Mouse (Mus musculus) gastrocnemius, adult 8-10 months (tissue): ENCODE results near the gene AW551984. TPM values are rescaled to one million over a fixed set of nuclear protein-coding genes. Genes with fewer than 3 reads are reported as not detected.

Experiments used
- DNase-seq, 2 experiments: peaks; one replicate each; pipeline ENCODE4 v3.0.0; 2022; ENCODE audit warnings: low spot score in 2 of 2
- total RNA-seq, 4 experiments: library from RNA; stranded (reverse); gene quantifications; 2 replicates each; pipeline ENCODE4 v1.2.4; 2022

AW551984 gene
- under 1 TPM; 0.16 to 0.54 (median 0.34) TPM for total RNA-seq

DNA sequence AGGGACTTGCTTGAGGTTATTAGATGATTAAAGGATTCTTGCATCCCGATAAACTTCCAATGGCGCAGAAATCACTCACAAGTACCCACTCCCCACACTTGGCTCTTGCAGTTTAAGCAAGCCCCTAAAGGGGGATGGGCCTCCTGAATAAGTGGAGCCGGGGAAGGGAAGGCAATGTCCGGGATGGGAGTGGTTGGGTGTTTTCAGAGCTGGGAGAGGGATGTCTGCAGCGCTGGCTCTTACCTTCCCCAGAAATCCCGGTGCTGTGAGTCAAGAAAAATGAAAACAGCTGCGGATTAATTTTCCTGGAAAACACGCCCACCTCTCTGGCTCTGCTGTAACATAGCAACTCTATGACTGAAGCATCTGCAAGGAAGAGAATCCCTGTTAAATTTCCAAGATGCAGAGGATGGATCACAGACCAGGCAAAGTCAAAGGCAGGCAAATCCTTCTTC is at the start of gene AW551984:
Gene AW551984 (minus strand): TSS at position 405 of the 455 bp plus-strand sequence.
- DNase-seq, result no peak

GRCm38 (mm10) chr9:39647382-39647781 is 43.2 kb upstream of the AW551984 start:
- DNase-seq, result no peak

DNA sequence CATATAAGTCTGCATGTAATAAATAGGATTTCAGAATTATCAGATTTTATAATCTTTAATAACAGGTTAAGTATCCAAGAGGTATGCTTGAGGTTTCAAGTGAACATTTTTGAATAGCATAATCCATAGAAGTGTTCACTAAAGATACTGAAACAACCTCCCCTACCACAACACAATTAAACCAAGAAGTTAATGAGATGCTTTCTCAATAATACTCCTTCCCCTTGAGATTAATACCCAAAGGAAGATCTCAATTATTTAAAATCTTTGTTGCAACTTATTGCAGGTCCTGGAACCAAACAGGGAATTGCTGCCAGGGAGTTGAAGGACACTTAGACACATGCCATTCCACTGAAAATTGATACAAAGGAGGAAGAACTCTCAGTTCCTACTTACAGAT is 40.6 kb upstream of the AW551984 start, which contains the start of gene Olfr961:
Gene Olfr961 (plus strand): TSS at position 301 of the 400 bp plus-strand sequence.
- no peak for DNase-seq

DNA sequence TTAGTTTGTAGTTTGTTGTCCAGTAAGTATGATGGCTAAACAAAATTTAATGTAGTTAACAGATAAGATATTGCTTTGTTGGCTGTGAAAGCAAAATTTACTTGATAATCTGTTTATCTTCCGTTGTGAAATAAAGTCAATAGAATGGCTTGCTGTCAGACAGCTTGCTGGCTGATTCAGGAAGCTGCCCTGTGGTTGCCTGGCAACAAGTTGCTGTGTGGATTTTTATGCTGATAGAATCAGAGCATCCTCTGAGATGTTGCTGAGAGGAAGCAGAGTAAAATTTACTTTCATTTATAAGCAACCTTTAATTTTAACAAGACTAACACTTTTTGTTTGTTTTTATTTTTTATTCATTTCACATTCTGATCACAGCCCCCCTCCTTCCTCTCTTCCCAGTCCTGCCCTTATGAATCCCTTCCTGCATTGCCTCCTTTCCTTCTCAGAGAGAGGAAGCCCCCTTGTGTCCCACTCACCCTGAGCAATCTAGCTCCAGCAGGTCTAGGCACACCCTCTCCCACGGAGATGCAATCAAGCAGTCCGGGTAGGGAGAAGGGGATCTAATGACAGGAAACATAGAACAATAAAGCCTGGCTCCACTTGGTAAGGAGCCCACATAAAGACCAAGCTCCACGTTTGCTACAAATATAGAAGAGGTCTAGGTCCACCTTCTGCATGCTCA is 29.9 kb upstream of the AW551984 start:
- no peak for DNase-seq

DNA sequence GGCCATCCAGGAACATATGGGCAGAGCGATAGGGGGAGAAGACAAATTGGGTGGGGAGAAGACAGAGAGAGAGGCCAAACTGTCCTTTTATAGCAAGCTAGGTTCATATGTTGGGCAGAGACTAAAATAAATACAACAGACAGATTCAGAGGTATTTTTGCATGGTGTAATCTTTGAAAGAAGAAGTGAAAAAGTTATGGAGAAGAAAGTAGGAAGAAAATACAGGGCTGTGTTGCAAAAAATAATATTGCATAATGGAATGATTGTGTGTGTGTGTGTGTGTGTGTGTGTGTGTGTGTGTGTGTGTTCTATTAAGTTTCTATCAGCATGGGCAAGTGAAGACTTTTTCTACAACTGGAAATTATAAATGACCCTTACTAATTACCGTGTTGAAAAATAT is 24.9 kb upstream of the AW551984 start:
- no peak for DNase-seq

DNA sequence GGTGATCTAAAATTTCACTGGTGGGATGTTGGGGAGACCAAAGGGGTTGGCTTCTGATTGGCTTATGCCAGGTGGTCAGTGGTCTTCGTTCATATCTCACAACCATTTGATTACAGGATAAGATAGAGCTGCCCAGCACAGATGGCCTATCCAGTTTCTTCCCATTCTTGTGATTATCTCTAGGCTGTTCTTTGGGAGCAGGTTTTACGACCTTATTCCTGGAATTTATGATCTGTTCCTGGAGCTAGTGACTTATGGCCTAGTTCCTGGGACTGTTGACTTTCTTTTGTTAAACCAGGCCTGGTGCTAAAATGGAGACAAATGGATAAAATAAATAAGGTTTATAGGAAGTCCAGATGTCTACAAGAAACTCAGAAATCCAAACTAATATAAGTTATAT is 20.5 kb upstream of the AW551984 start:
- no peak for DNase-seq

DNA sequence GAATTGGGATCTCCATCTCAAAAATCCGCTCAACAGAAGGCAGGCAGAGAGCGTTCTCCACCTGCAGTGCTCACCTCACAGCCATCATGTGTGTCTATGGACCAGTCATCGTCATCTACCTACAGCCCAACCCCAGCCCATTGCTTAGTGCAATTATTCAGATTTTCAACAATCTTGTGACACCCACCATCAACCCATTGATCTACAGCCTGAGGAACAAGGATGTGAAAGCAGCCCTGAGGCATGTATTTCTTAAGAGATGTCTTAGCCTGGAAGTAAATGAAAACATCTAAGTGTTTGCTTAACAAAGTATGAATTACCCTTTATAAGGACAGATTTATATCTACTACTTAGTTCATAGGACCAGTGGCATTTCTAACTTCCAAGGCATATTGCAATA is 19.6 kb upstream of the AW551984 start:
- no peak for DNase-seq

GRCm38 (mm10) chr9:39621073-39621472 is 16.9 kb upstream of the AW551984 start, which contains the start of gene Olfr960:
Gene Olfr960 (plus strand): TSS chr9:39621373.
- no peak for DNase-seq

GRCm38 (mm10) chr9:39611953-39612352 is 7.8 kb upstream of the AW551984 start:
- DNase-seq, result no peak

GRCm38 (mm10) chr9:39610355-39610754 is 6.2 kb upstream of the AW551984 start, which contains the start of gene Olfr148:
Gene Olfr148 (plus strand): TSS chr9:39610655.
- no peak for DNase-seq

- DNase-seq, result no peak
These were observed 4.3 kb upstream of the AW551984 start for GRCm38 (mm10) chr9:39608497-39608896.

- peak in 1 of 2 experiments; percentile 4 for DNase-seq
These were observed 814 bp downstream of the AW551984 start for GRCm38 (mm10) chr9:39603333-39603845.

DNA sequence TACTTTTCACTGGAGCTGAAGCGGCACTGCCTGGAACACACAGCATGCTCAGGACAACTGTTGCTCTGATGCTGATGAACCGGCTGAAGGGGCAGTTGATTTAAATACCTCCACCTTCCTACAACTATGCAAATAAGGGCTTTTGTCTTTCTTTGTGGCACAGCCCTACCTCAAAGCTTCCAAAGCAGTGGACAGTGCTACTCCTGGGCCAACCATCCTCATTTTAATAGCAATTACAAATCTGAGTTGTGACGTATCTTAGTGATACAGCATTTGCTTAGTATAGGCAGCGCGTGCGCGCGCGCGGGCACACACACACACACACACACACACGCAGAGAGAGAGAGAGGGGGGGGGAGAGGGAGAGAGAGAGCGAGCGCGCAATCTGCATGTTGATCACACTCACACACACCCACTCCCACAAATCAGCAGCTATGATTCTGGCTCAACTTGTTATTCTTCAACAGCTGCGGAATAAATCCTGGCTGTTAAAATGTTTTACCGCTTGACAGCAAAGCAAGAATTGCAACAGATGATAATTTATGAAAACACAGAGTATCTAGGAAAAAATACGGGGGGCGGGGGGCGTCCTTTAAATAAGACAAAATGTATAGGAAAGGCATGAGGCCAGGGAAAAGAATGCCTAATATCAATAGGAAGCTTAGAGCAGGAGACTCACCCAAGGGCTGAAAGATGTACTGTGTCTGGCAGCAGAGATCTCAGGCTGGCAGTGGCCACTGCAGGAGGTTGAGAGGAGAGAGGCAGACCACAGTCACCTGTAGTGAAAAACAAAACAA is 1.5 kb downstream of the AW551984 start:
- no peak for DNase-seq

DNA sequence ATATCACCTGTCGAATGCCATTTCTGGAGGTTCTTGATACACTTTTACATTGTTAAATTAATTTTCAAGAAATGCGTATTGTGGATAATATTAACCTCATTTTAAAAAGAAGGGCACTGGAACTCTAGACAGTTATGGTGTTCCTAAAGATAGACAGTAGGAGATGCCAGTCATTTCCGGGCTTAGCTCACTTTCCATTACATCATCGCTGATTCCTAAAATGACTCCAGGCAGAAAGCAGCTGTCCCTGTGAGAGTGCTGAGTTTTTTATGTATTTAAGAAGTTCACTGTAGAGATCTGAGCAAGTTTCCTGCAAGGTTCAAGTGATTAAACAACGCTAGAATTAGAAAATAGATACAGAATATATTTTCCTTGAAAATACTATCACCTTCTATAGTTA is 27.2 kb downstream of the AW551984 start:
- no peak for DNase-seq

GRCm38 (mm10) chr9:39575469-39575868 is 28.7 kb downstream of the AW551984 start, which contains the start of gene Olfr959:
Gene Olfr959 (minus strand): TSS chr9:39575569.
- no peak for DNase-seq

DNA sequence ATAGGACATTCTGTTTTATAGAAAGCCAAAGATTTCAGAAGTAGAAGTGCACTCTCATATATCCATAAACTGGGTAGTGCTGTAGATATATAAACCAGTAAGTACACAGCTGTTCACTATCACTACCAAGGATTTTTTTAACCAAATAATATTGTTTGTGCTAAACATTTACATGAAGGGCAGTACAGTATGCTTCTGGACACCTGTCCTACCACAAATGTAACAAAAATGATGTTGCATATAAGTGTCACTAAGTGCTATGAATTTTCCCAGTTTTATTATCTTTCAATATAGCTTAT is 45.9 kb downstream of the AW551984 start:
- no peak for DNase-seq

GRCm38 (mm10) chr9:39557529-39558348 is 46.5 kb downstream of the AW551984 start:
- DNase-seq, result no peak

DNA sequence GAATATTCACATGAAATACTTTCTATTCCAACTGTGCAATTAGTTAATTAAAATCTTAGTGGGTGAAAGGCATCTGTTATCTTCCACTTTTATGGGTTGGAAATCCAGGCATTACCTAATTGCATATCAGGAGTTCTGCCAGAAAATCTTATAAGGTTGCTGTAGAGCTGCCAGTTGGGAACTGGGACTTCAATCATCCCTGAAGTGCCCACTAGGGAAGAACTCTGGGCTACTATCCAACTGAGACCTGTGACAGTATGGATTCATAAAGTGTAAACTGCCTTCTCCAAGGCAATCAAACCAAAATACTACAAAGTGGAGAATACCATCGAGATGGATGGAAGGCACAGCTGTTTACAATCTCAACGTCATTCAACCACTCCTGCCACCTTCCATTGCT is 50.3 kb downstream of the AW551984 start, which contains the start of gene Olfr958:
Gene Olfr958 (minus strand): TSS at position 109 of the 400 bp plus-strand sequence.
- no peak for DNase-seq

- no peak for DNase-seq
These were observed 53.4 kb downstream of the AW551984 start for GRCm38 (mm10) chr9:39550806-39551205.
